Mouse (Mus musculus): Measurements from ENCODE around the gene Agbl4. TPM values are rescaled to one million over a fixed set of nuclear protein-coding genes. Genes with fewer than 3 reads are reported as not detected.

Gene Agbl4
- polyA plus RNA-seq, 1 experiment: not detected

GRCm38 (mm10) chr4:111517063-111517792 is 1119.8 kb downstream of the Agbl4 start:
- no peaks in the 10 kb centered on the region for H3K27me3 ChIP-seq (ENCODE audit: control insufficient read depth, insufficient read depth, insufficient read length)
- no peaks in the 10 kb centered on the region for H3K79me2 ChIP-seq (ENCODE audit: control insufficient read depth, insufficient read depth)
- H3K4me3 ChIP-seq: no peak overlapping the region
- TF ChIP-seq CEBPB (IDR thresholded peaks at IDR 0.05; ENCODE audit: insufficient read depth, poor library complexity, severe bottlenecking): no peak
- no peak for TF ChIP-seq MYOG (IDR thresholded peaks at IDR 0.05; ENCODE audit: control insufficient read depth in 1 of 3, insufficient read depth in 1 of 3, insufficient read length in 2 of 3, low read depth in 2 of 3)
- no peak for TF ChIP-seq POLR2AphosphoS2 (IDR thresholded peaks at IDR 0.05; ENCODE audit: insufficient read length, low read depth)
- TF ChIP-seq POLR2A (IDR thresholded peaks at IDR 0.05; ENCODE audit: insufficient read length, low read depth): no peak
- no peak for TF ChIP-seq MYOD1 (IDR thresholded peaks at IDR 0.05; ENCODE audit: control insufficient read depth in 1 of 3, insufficient read length in 2 of 3, low read depth in 2 of 3)
- TF ChIP-seq TCF3 (IDR thresholded peaks at IDR 0.05; ENCODE audit: insufficient read length, low read depth): no peak
- no peak for TF ChIP-seq USF1 (IDR thresholded peaks at IDR 0.05; ENCODE audit: low read depth)
- no peak for TF ChIP-seq E2F4 (IDR thresholded peaks at IDR 0.05; ENCODE audit: insufficient read depth)
- TF ChIP-seq MAX (IDR thresholded peaks at IDR 0.05; ENCODE audit: low read depth): no peak
- no peak for TF ChIP-seq SRF (IDR thresholded peaks at IDR 0.05; ENCODE audit: control insufficient read depth, insufficient read length, low read depth)
- no peak overlapping the region for H3K4me2 ChIP-seq (ENCODE audit: low read depth)
- H3ac ChIP-seq (ENCODE audit: control insufficient read depth, insufficient read length): no peak overlapping the region
- H3K36me3 ChIP-seq (ENCODE audit: control insufficient read depth, insufficient read depth): no peaks in the 10 kb centered on the region

GRCm38 (mm10) chr4:111518191-111518590 is 1120.7 kb downstream of the Agbl4 start:
- H3K4me3 ChIP-seq: no peak overlapping the region
- no peaks in the 10 kb centered on the region for H3K79me2 ChIP-seq (ENCODE audit: control insufficient read depth, insufficient read depth)
- no peaks in the 10 kb centered on the region for H3K27me3 ChIP-seq (ENCODE audit: control insufficient read depth, insufficient read depth, insufficient read length)
- TF ChIP-seq E2F4 (IDR thresholded peaks at IDR 0.05; ENCODE audit: insufficient read depth) (no peak), CEBPB (IDR thresholded peaks at IDR 0.05; ENCODE audit: insufficient read depth, poor library complexity, severe bottlenecking) (no peak), SRF (IDR thresholded peaks at IDR 0.05; ENCODE audit: control insufficient read depth, insufficient read length, low read depth) (no peak), REST (IDR thresholded peaks at IDR 0.05; ENCODE audit: insufficient read depth, insufficient read length) (no peak), MYOG (IDR thresholded peaks at IDR 0.05; ENCODE audit: control insufficient read depth in 1 of 3, insufficient read depth in 1 of 3, insufficient read length in 2 of 3, low read depth in 2 of 3) (no peak), POLR2AphosphoS2 (IDR thresholded peaks at IDR 0.05; ENCODE audit: insufficient read length, low read depth) (no peak), TCF12 (IDR thresholded peaks at IDR 0.05; ENCODE audit: insufficient read depth, poor library complexity, severe bottlenecking) (no peak), MYOD1 (IDR thresholded peaks at IDR 0.05; ENCODE audit: control insufficient read depth in 1 of 3, insufficient read length in 2 of 3, low read depth in 2 of 3) (no peak), POLR2A (IDR thresholded peaks at IDR 0.05; ENCODE audit: insufficient read length, low read depth) (no peak), MAX (IDR thresholded peaks at IDR 0.05; ENCODE audit: low read depth) (no peak)
- H3K4me2 ChIP-seq (ENCODE audit: low read depth): no peak overlapping the region
- no peaks in the 10 kb centered on the region for H3K36me3 ChIP-seq (ENCODE audit: control insufficient read depth, insufficient read depth)
- H3ac ChIP-seq (ENCODE audit: control insufficient read depth, insufficient read length): no peak overlapping the region

- TF ChIP-seq USF1 (IDR thresholded peaks at IDR 0.05; ENCODE audit: low read depth): no peak
- Histone ChIP-seq H3K4me2 (ENCODE audit: low read depth) (no peak overlapping the region), H3K79me2 (ENCODE audit: control insufficient read depth, insufficient read depth) (no peaks in the 10 kb centered on the region), H3K27me3 (ENCODE audit: control insufficient read depth, insufficient read depth, insufficient read length) (no peaks in the 10 kb centered on the region), H3K4me3 (no peak overlapping the region), H3K36me3 (ENCODE audit: control insufficient read depth, insufficient read depth) (no peaks in the 10 kb centered on the region), H3ac (ENCODE audit: control insufficient read depth, insufficient read length) (no peak overlapping the region)
These were observed 1121.8 kb downstream of the Agbl4 start for GRCm38 (mm10) chr4:111519267-111519666.

GRCm38 (mm10) chr4:111520006-111520405 is 1122.5 kb downstream of the Agbl4 start:
- no peaks in the 10 kb centered on the region for H3K36me3 ChIP-seq (ENCODE audit: control insufficient read depth, insufficient read depth)
- H3K79me2 ChIP-seq (ENCODE audit: control insufficient read depth, insufficient read depth): no peaks in the 10 kb centered on the region
- TF ChIP-seq MAX (IDR thresholded peaks at IDR 0.05; ENCODE audit: low read depth) (no peak), USF1 (IDR thresholded peaks at IDR 0.05; ENCODE audit: low read depth) (no peak), CEBPB (IDR thresholded peaks at IDR 0.05; ENCODE audit: insufficient read depth, poor library complexity, severe bottlenecking) (no peak), POLR2A (IDR thresholded peaks at IDR 0.05; ENCODE audit: insufficient read length, low read depth) (no peak), REST (IDR thresholded peaks at IDR 0.05; ENCODE audit: insufficient read depth, insufficient read length) (no peak), SRF (IDR thresholded peaks at IDR 0.05; ENCODE audit: control insufficient read depth, insufficient read length, low read depth) (no peak), MYOD1 (IDR thresholded peaks at IDR 0.05; ENCODE audit: control insufficient read depth in 1 of 3, insufficient read length in 2 of 3, low read depth in 2 of 3) (no peak), TCF3 (IDR thresholded peaks at IDR 0.05; ENCODE audit: insufficient read length, low read depth) (no peak), MYOG (IDR thresholded peaks at IDR 0.05; ENCODE audit: control insufficient read depth in 1 of 3, insufficient read depth in 1 of 3, insufficient read length in 2 of 3, low read depth in 2 of 3) (no peak), TCF12 (IDR thresholded peaks at IDR 0.05; ENCODE audit: insufficient read depth, poor library complexity, severe bottlenecking) (no peak), POLR2AphosphoS2 (IDR thresholded peaks at IDR 0.05; ENCODE audit: insufficient read length, low read depth) (no peak), E2F4 (IDR thresholded peaks at IDR 0.05; ENCODE audit: insufficient read depth) (no peak)
- no peak overlapping the region for H3ac ChIP-seq (ENCODE audit: control insufficient read depth, insufficient read length)
- H3K4me3 ChIP-seq: no peak overlapping the region
- H3K27me3 ChIP-seq (ENCODE audit: control insufficient read depth, insufficient read depth, insufficient read length): no peaks in the 10 kb centered on the region
- no peak overlapping the region for H3K4me2 ChIP-seq (ENCODE audit: low read depth)

GRCm38 (mm10) chr4:111522974-111523373 is 1125.5 kb downstream of the Agbl4 start:
- no peak for TF ChIP-seq MAX (IDR thresholded peaks at IDR 0.05; ENCODE audit: low read depth)
- TF ChIP-seq E2F4 (IDR thresholded peaks at IDR 0.05; ENCODE audit: insufficient read depth): no peak
- no peak for TF ChIP-seq MYOD1 (IDR thresholded peaks at IDR 0.05; ENCODE audit: control insufficient read depth in 1 of 3, insufficient read length in 2 of 3, low read depth in 2 of 3)
- no peak for TF ChIP-seq USF1 (IDR thresholded peaks at IDR 0.05; ENCODE audit: low read depth)
- no peak for TF ChIP-seq TCF12 (IDR thresholded peaks at IDR 0.05; ENCODE audit: insufficient read depth, poor library complexity, severe bottlenecking)

More at GRCm38 (mm10) chr4:111522974-111523373, 1125.5 kb downstream of the Agbl4 start:
- H3K79me2 ChIP-seq (ENCODE audit: control insufficient read depth, insufficient read depth): no peaks in the 10 kb centered on the region
- no peak overlapping the region for H3K4me3 ChIP-seq
- no peak overlapping the region for H3K4me2 ChIP-seq (ENCODE audit: low read depth)
- H3ac ChIP-seq (ENCODE audit: control insufficient read depth, insufficient read length): no peak overlapping the region
- no peaks in the 10 kb centered on the region for H3K36me3 ChIP-seq (ENCODE audit: control insufficient read depth, insufficient read depth)
- H3K27me3 ChIP-seq (ENCODE audit: control insufficient read depth, insufficient read depth, insufficient read length): no peaks in the 10 kb centered on the region
